Mouse (Mus musculus) frontal cortex, adult (tissue): Measurements from ENCODE around the gene Kcnc1.

Experiments used
- ATAC-seq: cut with Nextera tagmentation; 2 replicates; pipeline ENCODE4 v1.9.2; 2017; ENCODE audit warnings: mild to moderate bottlenecking, moderate library complexity, mixed read lengths; ENCODE audit not compliant: low TSS enrichment

Kcnc1 gene

DNA sequence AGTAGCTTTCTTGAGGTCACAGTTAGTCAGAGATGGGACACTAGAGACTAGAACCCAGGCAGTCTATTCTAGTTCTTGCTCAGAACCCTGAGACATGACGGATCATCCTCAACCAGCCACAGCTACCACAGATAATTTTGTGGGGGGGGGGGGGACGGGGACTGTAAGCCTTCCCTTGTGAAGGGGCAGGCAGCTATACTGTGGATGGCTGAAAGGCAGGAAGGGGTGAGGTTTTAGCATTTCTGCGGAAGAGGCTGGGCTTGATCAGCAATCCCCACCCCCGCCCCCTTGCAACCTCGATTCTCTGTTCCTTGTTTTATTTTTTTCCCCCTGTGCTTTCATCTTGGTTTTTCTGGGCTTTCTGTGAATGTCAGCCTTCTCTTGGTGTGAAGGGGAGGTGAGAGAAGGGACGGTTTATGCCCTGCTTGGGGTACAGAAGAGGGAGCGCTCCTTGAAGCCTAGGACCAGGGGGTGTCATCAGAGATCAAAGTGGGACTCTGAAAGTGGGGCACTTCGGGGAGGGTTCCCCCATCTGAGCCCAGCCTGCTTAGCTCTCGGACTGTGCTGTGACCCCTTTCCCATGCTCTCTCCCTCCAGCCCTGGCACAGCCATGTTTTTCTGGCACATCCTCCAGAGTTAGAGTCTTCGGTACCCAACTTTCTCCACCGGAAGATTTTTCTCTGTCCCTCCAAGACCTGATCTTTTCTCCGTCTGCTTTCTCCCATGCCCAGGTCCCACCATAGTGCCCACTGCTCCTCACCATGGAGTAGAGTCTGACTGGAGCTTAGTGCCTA is 2.4 kb upstream of the Kcnc1 start:
- ATAC-seq: no peak

DNA sequence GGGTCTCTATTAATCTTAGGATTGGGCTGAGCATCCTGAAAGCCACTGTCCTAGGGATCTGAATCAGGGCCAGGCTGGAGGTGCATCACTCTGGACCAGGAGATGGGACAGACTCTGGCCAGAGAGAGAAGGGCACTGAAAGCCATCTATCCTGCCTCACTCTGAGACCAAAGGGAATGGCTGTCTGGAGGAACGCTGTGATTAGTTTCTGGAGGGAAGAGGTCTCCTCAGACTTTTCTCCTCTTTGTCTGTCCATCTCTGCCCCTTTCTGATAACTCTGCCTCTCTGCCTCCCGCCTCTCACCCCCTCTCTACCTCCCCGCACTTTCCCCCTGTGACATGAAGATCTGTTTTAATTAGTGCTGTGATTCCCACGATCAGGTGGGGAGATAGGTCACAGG is 1.4 kb upstream of the Kcnc1 start:
- no peak for ATAC-seq

DNA sequence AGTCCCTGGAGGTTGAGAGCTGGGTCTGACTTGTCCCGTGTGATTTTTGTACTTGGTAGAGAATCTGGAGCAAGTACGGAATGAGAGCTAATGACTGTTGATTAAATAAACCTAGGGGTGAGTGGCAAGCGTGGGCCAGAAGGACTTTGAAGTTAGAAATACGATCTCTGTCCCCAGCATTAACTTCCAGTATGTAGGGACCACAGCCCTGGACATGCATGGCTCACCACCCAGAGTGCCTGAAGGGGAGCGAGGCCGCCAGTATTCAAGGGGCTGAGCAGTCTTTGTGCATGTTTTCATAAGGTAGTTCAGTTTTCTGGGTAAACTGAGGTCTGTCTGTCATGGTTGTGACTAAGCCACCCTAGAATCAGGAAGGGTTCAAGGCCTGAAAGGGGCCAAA is 726 bp upstream of the Kcnc1 start:
- no peak for ATAC-seq

DNA sequence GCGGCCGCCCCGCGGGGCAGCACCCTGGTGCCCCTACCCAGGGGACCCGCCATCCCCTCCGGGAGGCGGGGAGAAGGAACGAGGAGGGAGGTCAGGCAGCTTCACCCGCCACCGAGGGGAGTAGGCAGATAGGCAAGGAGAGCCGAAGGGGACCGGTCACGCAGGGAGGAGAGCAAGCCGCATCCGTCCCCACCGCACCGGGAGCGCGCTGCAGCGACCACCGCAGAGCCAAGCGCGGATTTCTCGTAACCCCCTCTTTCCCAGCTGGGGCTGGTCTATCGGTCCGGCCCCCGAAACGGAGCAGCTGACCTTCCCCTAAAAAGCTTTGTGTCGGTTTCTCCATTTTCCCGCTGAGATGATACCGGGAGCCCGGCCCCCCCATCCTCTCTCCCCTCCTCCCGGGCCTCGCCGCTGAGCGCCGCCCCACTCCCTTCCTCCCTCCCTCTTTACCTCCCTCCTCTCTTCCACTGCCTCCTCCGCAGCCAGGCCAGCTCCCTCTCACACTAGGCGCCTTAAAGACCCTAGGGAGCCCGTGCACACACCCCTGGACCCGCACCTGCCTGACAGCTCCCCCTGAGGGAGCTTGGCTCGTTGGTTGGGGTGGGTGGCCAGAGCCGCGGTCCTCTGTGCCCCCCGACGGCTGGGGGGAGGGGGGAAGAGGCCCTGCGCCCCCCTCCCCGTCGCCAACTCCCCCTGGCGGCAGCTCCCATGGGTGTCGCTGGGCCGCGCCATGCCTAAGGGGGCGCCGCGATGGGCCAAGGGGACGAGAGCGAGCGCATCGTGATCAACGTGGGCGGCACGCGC is 833 bp downstream of the Kcnc1 start:
- peak; percentile 25 for ATAC-seq

DNA sequence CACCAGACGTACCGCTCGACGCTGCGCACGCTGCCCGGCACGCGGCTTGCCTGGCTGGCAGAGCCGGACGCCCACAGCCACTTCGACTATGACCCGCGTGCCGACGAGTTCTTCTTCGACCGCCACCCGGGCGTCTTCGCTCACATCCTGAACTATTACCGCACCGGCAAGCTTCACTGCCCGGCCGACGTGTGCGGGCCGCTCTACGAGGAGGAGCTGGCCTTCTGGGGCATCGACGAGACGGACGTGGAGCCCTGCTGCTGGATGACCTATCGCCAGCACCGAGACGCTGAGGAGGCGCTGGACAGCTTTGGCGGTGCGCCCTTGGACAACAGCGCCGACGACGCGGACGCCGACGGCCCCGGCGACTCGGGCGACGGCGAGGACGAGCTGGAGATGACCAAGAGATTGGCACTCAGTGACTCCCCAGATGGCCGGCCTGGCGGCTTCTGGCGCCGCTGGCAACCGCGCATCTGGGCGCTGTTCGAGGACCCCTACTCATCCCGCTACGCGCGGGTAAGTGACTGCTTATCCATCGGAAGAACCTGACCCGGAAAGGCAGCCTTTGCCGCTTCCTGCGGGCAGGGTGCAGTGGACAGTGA is 1.5 kb downstream of the Kcnc1 start:
- no peak for ATAC-seq

DNA sequence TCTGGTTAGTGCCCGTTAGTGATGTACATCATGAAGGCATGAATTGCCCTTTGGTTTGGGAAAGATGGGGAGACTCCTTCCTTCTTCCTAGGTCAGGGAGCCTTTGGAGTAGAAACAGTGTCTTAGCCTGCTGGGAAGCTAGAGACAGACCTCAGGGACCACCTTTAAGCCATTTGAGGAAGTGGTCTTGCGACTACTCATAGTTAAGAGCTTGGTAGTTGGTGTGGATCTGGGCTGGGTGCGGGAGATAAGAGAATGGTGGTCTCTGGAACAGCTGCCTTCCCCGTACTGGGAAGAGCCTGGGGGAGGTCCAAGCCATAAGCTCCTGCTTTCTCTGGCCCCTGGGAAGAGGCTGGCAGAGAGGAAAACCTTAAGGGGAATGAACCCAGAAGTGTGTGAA is 2.3 kb downstream of the Kcnc1 start:
- ATAC-seq: no peak

DNA sequence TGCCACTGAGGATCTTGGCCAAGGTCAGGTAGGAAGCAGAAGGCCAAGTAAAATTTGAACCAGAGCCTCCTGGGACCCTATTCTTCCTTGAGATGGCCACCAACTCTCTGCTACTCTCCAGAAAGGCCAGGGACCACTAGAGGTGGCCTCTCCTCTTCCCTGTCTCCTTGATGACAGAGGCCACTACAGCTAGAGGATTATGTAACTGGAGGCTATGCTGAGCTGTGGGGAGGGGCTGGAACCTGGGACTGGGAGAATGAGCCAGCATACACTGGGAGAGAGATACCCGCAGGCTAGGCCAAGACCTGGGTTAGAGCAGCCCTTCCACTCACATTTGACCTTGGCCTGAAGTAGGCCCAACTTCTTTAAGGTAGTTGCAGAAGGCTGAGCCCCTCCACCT is 3.4 kb downstream of the Kcnc1 start:
- no peak for ATAC-seq

DNA sequence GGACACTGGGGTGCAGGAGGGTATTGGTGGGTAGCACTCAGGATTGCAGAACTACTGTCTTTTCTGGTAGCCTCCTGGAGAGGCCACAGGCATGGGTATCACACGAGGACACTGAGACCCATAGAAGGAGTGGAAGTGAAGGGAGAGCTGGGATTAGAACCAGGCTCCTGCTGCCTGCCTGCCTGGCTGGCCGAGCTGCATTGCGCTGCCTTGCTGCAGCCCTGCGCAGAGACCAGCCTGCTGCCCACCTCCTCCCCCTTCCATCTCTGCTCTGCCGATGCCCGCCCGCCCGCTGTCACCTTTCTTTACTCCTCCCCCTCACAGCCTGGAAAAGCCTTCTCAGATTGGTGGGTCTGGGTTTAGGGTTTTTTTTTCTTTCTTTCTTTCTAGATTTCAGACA is 4.0 kb downstream of the Kcnc1 start:
- no peak for ATAC-seq

DNA sequence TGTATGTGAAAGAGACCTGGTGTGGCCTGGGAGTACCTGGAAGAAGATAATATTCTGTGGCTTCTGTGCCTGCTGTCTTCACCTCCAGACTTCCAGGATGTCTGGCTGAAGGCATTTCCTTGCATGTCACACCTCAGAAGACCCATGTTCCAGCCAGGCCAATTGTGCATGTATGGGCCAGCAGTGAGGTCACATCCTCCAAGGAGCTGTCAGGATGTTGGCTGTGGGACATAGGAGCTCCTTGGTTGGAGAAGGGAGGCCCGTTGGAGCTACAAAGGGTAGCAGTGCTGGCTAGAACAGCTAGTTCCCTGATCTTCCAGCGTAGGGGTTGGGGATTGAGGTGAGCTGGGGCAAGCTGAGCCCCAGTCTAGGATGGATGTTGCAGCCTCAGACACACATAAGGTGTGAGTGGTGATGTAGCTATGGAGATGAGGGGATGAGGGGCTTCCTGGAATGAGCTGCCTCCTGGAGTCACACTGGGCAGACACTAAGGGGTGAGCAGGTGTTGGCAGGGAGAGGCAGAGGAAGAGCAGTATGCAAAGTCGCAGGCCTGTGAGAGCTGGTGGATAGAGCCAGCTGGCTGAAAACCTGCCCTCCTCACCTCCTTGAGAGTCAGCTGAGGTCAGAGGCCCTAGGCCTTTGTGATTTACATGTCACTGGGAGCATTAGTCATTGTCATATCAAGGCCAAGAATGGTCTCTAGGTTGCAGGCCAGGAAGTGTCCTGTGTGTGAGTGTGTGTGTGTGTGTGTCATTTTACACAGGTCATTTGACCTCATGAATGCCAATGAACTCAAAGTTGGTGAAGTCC is 5.3 kb downstream of the Kcnc1 start:
- no peak for ATAC-seq

DNA sequence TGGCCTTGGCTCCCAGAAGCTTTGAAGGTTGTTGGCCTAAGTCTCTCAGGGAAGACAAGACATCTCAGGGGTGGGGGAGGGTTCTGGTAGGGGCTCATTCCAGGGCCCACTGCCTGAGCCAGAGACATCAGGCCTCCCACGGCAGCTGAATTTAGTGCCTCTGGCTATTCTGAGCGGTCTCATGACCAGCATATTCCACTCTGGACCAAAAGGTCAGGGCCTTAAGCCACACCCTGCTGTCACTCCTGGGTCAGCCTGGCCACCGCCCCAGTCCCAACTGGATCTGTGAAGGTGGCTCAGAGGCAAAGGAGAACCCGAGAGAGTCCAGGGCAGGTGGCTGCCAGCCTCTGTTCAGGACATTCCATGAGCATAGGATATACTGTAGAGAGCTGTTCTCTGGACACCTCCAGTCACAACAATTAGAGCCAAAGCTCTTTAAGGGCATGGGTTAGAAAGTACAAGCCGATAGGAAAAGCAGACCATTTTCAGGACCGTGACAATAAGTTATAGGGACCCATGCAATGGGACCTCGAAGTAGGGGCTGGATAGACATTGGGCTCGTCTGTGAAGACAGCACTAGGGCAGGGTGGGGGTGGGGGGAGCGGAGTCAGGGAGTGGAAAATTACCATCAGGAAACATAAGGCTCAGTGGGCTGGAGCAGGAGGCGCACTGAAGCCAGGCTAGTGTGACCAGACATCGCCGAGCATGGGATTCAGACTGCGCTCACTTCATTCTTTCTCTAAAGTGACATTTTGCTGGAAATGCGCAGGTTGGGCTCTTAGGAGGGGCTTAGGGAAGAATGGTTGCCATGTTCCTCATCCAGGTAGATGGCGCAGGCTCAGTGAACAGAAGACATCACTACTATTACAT is 7.6 kb downstream of the Kcnc1 start:
- peak; percentile 29; the same call in 1 of the 2 replicates for ATAC-seq

DNA sequence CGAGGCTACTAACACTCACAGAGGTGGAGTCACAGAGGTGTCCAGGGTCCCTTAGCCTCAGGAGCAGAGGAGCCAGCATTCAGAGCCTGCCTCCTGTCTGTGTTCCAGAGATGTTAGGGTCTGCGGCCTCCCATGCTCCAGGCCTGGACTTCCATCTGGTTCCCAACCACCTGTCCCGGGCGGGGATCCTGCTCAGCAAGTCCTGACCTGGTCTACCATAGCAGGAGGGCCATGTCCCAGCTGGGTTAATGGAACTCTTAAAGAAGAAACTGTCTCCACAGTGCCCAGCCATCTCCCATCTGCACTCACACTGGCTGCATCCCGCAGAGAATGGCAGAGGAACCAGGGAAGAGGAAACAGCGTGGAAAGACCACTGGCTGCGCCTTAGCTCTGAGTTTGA is 8.5 kb downstream of the Kcnc1 start:
- ATAC-seq: no peak

DNA sequence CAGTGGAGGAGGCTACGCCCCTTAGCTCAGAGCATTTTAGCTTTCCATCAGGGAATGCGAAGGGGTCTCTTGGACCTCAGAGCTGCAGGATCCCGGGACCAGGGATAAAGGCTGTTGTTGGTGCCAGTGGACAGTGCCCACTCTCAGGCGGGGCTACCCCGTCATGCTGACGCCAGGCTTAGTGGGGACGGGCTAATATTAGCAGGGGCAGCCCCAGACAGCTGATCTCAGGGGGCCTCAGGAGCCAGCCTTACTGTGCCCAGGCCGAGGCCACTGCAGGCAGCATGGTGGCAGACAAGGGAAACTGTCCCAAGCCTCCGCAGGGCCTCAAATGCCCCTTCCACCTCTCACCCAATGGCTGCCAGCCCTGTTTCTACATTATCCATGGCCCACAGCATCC is 12.3 kb downstream of the Kcnc1 start:
- ATAC-seq: no peak

DNA sequence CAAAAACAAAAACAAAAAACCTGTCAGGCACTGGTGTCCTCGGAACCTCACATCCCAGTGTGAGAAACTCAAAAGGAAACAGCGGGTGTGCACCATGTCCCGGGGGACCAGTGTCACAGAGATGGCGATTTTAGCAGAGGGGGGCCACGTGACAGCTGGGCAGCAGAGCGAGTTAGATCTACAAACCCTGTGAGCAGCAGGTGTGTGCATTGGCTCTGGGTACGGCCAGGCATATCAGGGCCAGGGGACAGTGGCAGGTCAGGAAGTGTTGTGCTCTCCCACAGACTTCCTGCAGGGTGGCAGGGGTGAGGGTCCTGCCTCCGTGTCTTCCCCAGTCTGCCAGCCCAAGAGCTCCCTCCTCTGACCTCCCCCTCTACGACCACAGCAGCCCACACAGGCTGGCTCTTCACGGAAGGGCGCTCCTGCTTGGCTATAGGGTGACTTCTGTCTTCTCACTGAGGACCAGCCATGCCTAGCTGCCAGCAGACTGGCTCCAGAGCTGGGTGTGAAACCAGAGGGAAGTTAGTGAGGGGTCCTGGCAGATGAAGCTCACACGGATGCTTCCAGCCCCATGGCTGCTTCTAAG is 13.0 kb downstream of the Kcnc1 start:
- no peak for ATAC-seq

DNA sequence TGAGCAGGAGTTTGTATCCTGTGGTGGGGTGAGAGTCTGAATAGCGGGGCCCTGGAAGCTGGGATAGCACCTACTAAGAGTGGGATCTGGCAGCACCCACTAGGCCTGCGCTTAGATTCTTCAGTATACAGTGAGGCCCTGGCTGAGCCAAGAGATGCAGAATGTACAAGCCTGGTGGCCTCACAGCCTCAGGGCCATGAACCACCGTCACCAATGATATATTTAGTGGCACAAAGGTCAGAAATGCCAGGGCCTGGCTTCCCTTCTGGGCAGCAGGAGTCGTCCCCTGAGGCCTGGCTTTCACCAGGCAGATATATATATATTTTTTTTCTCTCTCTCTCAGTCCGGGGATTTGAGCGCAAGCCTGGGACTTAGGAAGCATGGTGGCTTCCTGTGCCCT is 14.4 kb downstream of the Kcnc1 start:
- ATAC-seq: no peak

DNA sequence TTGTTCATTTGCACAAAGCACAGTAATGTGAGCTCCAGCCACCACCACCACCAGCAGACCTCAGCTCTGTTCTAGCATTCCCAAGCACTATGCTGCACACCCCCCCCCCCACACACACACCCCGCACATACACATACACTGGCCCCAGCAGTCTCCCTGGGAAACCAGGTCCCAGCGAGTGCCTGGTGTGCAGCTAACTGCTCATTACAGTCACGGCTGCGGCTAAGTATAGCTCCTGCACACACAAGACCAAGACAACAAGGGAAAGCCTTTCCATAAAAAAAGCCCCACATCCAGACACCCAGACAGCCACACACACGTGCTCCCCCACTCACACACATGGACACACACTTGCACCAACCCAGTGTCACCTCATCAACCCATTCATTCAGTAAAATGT is 16.5 kb downstream of the Kcnc1 start:
- ATAC-seq: peak; percentile 41

DNA sequence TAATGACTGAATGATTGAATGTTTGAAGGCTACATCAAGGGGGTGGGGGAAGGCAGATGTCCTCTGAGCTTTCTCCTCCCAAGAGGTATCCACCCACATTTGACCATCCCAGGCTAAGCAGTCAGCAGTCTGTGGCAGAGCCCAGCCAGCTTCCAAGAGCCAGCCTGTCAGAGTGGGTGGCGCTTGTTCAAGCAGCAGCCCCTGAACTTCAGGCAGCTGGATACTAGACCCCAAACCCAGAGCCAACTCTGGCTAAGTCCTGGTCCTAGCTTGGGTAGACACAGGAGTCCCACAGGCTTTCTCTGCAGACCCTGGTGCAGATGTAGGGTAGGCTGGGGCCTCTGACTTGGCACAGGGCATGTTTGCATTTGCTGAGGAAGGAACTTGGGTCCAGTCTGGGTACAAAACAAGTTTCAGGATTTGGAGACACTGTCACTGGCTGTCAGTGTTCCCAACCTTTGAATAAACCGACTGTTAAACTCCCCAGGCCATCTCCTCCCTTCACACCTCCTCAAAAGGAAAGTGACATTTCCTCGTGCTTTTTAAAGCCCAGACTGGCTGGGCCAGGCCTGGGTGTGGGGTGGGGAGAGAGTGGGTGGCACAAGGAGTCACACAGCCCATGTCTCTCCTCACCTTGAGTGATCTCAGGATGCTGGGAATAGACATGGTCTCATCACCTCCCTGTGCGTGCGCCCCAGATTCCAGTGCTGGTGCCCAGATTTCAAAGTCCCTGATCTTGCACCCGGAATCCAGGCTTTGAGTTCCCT is 17.8 kb downstream of the Kcnc1 start:
- no peak for ATAC-seq

DNA sequence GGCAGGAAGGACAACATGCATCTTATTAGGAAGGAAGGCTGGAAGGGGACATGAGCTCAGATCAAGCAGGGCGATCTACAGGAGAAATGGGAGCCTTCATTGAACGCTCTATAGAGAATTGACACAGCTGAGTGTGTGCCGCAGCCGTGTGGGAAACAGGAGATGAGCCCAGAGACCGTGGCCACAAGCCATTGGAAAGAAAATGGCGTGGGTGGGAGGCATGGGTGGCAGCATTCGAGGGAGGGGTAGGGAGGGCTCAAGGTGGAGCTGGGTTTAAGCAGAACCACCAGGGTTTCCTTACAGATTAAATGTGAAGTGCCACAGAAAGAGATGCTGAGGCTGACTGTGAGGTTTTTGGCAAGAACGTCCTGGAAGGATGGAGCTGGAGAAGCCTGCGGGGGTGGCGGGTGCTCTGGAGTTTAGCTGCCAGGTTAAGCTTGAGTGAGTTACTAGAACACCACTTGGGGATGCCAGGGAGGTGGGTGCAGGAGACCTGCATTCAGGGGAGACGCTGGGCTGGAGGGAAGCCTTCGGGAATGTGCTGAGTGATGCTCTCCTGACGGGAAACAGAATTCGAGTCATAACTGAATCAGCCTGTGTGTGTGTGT is 19.6 kb downstream of the Kcnc1 start:
- peak; percentile 22; the same call in 1 of the 2 replicates for ATAC-seq

DNA sequence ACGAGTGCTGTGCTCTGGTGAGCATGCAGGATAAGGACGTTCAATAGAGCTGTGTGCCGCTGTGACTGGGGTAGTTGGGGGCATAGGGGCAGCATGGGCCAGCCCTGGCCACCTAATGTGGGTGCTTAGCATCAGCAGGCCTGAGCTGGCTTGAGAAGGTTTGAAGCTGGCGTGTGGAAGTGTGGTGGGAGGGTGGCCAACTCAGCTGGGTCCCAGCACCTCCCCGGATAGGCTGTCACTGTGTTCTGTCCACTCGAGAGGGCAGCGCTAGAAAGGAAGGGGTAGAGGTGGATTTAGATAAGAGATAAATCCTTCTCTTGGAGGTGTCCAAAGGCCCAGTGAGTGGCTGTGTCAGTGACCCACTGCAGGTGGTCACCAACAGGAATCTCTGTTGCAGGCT is 21.2 kb downstream of the Kcnc1 start:
- no peak for ATAC-seq

DNA sequence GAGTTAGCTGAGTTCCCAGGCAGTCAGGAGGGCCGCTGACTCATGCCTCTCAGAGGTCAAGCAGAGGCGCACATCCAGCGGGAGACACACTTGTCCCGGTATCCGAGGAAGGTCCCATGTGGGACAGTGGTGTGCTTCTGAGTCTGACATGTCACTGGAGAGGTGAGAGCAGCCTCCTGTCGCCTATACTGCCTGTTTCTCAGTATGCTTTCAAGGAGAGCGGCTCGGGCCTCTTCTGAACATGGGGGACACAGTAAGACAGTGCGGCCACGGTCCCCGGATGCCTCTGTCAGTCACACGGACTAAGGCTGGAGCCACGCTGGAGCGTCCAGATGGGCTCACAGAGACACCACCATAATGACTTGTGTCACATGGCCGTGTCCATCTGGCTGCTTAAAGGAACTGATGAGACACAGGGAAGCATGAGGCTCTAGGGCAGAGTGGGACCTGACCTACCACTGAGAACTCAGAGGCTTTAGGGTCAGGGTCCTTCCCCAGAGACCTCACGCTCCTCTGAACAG is 21.9 kb downstream of the Kcnc1 start:
- no peak for ATAC-seq
